Mouse (Mus musculus): ENCODE results near the gene Ap3d1. TPM values are rescaled to one million over a fixed set of nuclear protein-coding genes. Genes with fewer than 3 reads are reported as not detected.

Ap3d1 gene
- polyA plus RNA-seq, 1 experiment from 2014 or later = 102 TPM

DNA sequence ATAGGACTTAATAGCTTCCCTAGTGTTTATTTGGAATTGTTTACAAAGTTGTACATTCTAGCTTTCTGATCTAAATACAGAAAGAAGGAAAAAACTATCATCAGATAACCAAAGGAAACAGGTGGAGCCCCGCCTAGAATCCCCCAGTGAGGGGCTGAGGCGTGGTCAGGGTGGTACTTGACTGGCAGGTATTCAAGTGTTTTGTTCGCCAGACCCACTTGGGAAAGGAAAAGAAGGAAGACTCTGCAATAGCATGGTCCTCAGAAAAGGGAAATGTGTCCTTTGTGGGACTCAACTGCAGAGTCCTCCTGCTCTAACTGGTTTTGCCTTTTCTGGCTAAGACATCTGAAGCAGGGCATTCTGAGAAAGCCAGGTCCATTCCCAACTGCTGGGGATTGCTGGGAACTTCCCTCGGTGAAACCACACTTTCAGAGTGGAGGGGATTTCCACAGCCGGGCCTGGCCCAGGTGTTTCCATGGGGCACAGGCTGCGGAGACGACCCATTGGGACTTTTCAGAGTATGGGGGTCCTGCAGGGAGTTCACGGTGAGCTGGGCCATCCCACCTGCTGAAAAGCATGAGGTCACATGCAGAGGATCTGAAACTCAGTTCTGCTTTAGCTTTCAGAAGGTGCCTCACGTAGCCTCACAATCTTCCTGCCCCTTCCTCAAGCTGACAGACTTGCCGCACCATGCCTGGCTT, 46.1 kb downstream of the Ap3d1 start:
- Histone ChIP-seq H3K36me3 (ENCODE audit: control insufficient read depth, insufficient read depth, low read length) (no peaks in the 10 kb centered on the region), H3K9me3 (ENCODE audit: control insufficient read depth, low read length) (no peaks in the 10 kb centered on the region), H3K4me1 (ENCODE audit: control insufficient read depth, insufficient read depth, low read depth, low read length) (peaks cover 25% of the 10 kb centered on the region), H3K9ac (ENCODE audit: low read depth, low read length) (no peak overlapping the region), H3K4me3 (ENCODE audit: low read length) (no peak overlapping the region), H3K4me2 (ENCODE audit: low read length) (no peak overlapping the region), H3K27me3 (replicated peaks; ENCODE audit: control insufficient read depth, insufficient read depth, low read length) (no peaks in the 10 kb centered on the region), H3K27ac (ENCODE audit: low read depth, low read length) (0 out of 2 replicates have a peak overlapping the region, but pooled peaks have one; percentile 3)
- ATAC-seq = no peak
- WGBS = 79% methylated on average over 10 of the region's 10 CpGs

DNA sequence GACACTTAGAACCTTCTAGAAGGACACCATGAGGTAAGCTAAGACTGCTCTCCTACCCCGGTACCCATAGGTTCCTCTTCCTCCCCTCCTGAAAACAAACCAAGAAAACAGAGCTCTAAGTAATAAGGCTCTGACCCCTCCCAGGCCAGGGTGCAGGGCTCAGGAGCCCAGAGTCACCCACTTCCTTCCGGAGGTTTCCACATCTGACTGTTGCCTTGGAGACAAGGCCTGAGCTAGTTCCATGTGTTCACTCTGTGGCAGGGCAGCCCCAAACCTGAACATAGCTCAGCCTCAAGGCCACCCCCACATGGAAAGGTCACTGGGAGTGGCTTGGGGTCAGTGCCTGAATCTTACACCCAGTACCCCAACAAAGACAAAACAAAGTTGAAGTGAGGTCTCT, 46.9 kb downstream of the Ap3d1 start:
- no peaks in the 10 kb centered on the region for H3K9me3 ChIP-seq (ENCODE audit: control insufficient read depth, low read length)
- H3K4me2 ChIP-seq (ENCODE audit: low read length) = no peak overlapping the region
- H3K27me3 ChIP-seq (replicated peaks; ENCODE audit: control insufficient read depth, insufficient read depth, low read length) = no peaks in the 10 kb centered on the region
- peaks cover 2% of the 10 kb centered on the region for H3K36me3 ChIP-seq (ENCODE audit: control insufficient read depth, insufficient read depth, low read length)
- WGBS = 83% methylated on average over 2 of the region's 2 CpGs
- peaks cover 18% of the 10 kb centered on the region for H3K4me1 ChIP-seq (ENCODE audit: control insufficient read depth, insufficient read depth, low read depth, low read length)
- no peak overlapping the region for H3K27ac ChIP-seq (ENCODE audit: low read depth, low read length)
- no peak overlapping the region for H3K9ac ChIP-seq (ENCODE audit: low read depth, low read length)
- no peak for ATAC-seq
- H3K4me3 ChIP-seq (ENCODE audit: low read length) = no peak overlapping the region

DNA sequence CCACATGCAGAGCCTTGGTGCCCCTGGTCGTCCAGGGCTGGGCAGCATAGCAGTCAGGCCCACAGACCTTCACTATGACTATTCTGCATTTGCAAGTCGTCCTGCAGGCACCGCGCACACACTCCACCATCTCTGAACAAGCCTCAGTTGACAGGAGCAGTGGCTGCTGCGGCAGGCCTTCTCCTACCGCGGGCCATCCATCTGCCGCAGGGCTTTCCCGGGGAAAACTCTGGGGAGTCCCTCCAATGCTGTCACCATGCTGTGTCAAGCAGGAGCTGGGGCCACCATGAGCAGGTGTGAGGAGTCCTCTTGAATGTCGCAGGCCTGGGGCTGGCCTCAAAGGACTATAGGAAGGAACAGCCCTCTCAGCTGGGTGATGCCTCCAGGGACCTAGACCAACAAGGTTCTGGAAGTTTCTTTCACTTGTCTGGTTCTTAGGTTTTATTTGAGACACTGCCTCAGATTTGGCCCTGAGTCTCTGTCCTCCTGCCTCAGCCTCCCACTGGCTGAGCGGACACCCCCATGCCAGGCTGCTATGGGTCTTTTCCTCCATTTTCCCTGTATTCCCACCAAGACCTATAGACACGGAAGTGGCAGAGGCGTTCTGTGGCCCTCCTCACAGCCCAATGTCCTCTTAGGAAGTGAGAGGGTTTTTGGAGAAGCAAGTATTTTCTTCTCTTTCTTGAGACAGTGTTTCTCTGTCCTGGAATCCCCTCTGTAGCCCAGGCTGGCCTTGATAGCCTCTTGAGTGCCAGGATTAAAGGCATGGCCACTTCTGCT, 47.7 kb downstream of the Ap3d1 start:
- Histone ChIP-seq H3K27ac (ENCODE audit: low read depth, low read length) (no peak overlapping the region), H3K9me3 (ENCODE audit: control insufficient read depth, low read length) (no peaks in the 10 kb centered on the region), H3K9ac (ENCODE audit: low read depth, low read length) (peak overlapping the region; percentile 22; the same call in 1 of the 2 replicates), H3K36me3 (ENCODE audit: control insufficient read depth, insufficient read depth, low read length) (peaks cover 11% of the 10 kb centered on the region), H3K4me3 (ENCODE audit: low read length) (no peak overlapping the region), H3K4me1 (ENCODE audit: control insufficient read depth, insufficient read depth, low read depth, low read length) (peaks cover 13% of the 10 kb centered on the region), H3K27me3 (replicated peaks; ENCODE audit: control insufficient read depth, insufficient read depth, low read length) (no peaks in the 10 kb centered on the region), H3K4me2 (ENCODE audit: low read length) (no peak overlapping the region)
- no peak for ATAC-seq
- WGBS = 85% methylated on average over 13 of the region's 13 CpGs

DNA sequence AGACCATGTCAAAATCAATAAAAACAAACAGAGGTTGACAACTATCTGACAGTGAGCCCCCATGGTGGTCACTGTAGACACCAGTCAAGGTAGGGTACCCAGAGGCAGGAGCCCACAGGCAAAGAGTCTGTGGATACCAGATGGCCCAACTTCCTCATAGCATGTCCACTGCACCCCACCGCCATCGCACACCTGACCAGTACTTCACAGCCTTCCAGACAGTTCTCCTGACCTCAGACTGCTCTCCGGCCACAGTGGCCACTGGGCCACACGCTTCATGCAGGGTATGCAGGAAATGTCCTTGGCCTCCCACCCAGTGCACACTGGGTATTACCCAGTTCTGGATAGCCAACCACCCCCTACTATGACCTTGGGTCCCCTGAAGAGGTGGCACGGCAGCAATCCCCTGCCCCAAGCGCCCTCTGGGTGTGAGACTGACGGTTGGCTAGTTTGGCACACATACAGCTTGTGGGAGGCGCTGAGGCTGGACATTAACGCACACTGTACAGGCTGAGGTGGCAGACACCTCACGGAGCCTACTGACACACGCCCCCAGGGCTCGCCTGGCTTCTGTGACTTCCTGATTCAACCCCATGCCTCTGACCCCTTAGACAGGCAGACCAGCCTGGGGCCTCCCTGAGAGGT, 48.5 kb downstream of the Ap3d1 start:
- no peak for ATAC-seq
- H3K9me3 ChIP-seq (ENCODE audit: control insufficient read depth, low read length) = no peaks in the 10 kb centered on the region
- no peak overlapping the region; the same call in 1 of the 2 replicates for H3K9ac ChIP-seq (ENCODE audit: low read depth, low read length)
- H3K27me3 ChIP-seq (replicated peaks; ENCODE audit: control insufficient read depth, insufficient read depth, low read length) = no peaks in the 10 kb centered on the region
- no peak overlapping the region for H3K4me3 ChIP-seq (ENCODE audit: low read length)
- H3K4me2 ChIP-seq (ENCODE audit: low read length) = no peak overlapping the region
- peaks cover 8% of the 10 kb centered on the region for H3K4me1 ChIP-seq (ENCODE audit: control insufficient read depth, insufficient read depth, low read depth, low read length)
- WGBS = 90% methylated on average over 12 of the region's 12 CpGs
- H3K36me3 ChIP-seq (ENCODE audit: control insufficient read depth, insufficient read depth, low read length) = peaks cover 16% of the 10 kb centered on the region
- H3K27ac ChIP-seq (ENCODE audit: low read depth, low read length) = no peak overlapping the region

DNA sequence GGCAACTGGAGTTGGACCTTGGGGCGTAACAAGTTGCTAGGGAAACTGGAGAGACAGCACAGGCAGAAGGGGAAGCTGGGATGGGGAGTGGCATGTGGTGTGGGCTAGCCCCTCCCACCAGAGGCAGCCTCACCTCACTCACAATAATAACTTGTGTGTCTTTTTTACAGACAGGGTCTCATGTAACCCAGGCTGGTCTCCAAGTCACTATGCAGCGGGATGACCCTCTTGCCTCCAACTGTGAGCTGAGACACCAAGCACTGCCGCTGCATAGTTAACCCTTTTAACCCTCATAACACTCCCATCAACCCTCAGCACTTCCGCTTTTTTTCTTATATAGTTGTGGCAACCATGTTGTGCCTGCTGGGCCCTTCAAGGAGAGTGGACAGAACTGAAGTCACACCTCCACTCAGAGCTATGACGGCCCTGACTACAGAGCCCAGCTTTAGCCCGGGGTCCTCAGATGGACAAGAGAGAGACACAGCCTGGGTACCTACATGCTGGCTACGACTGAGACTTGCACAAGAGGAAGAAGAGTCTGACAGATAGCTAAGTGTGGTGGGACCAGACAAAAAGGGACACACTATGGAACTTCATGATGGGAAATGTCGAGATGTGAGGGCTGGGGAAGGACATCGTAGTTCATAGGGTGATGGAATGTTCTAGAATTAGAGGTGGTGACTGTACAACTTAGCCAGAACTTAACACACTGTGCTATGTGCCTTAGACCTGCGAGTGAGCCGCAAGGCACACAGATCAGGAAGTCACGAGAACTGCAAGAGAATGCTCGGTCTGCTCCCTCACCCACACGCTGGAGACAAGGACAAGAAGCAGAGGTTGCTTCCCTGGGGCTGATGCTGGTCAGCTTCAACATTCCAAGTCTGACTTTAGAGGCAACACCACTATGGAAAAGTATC, 49.6 kb downstream of the Ap3d1 start:
- peaks cover 19% of the 10 kb centered on the region for H3K36me3 ChIP-seq (ENCODE audit: control insufficient read depth, insufficient read depth, low read length)
- no peak overlapping the region for H3K27ac ChIP-seq (ENCODE audit: low read depth, low read length)
- no peak overlapping the region for H3K4me3 ChIP-seq (ENCODE audit: low read length)
- H3K4me2 ChIP-seq (ENCODE audit: low read length) = no peak overlapping the region
- no peak for ATAC-seq
- no peak overlapping the region for H3K9ac ChIP-seq (ENCODE audit: low read depth, low read length)
- H3K9me3 ChIP-seq (ENCODE audit: control insufficient read depth, low read length) = no peaks in the 10 kb centered on the region
- H3K4me1 ChIP-seq (ENCODE audit: control insufficient read depth, insufficient read depth, low read depth, low read length) = peaks cover 3% of the 10 kb centered on the region; the same call in 1 of the 2 replicates
- WGBS = 82% methylated on average over 14 of the region's 14 CpGs
- H3K27me3 ChIP-seq (replicated peaks; ENCODE audit: control insufficient read depth, insufficient read depth, low read length) = no peaks in the 10 kb centered on the region

DNA sequence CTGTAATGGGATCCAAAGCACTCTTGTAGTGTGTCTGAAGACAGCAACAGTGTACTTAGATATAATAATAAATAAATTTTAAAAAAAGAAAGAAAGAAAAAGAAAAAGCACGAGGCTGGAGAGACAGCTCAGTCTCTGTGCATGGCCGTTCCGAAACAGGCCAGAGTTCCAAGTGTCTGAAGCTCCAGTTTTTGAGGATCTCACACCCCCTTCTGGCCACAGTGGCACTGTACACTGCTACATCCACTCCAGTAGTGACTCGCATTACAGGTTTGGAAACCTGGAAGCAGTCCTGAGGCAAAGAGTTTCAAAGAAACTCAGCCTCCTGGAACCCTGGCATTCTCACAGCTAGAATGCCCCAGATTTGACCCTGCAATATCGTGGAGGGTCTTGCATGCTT, 54.2 kb downstream of the Ap3d1 start:
- H3K27ac ChIP-seq (ENCODE audit: low read depth, low read length) = no peak overlapping the region
- no peak overlapping the region for H3K4me3 ChIP-seq (ENCODE audit: low read length)
- H3K4me1 ChIP-seq (ENCODE audit: control insufficient read depth, insufficient read depth, low read depth, low read length) = no peaks in the 10 kb centered on the region
- no peak overlapping the region for H3K4me2 ChIP-seq (ENCODE audit: low read length)
- no peak overlapping the region for H3K9ac ChIP-seq (ENCODE audit: low read depth, low read length)
- peak; percentile 74; the same call in 1 of the 2 replicates for ATAC-seq
- H3K36me3 ChIP-seq (ENCODE audit: control insufficient read depth, insufficient read depth, low read length) = peaks cover 41% of the 10 kb centered on the region
- no peaks in the 10 kb centered on the region for H3K27me3 ChIP-seq (replicated peaks; ENCODE audit: control insufficient read depth, insufficient read depth, low read length)
- H3K9me3 ChIP-seq (ENCODE audit: control insufficient read depth, low read length) = no peaks in the 10 kb centered on the region
- WGBS = 44% methylated on average over 5 of the region's 5 CpGs

DNA sequence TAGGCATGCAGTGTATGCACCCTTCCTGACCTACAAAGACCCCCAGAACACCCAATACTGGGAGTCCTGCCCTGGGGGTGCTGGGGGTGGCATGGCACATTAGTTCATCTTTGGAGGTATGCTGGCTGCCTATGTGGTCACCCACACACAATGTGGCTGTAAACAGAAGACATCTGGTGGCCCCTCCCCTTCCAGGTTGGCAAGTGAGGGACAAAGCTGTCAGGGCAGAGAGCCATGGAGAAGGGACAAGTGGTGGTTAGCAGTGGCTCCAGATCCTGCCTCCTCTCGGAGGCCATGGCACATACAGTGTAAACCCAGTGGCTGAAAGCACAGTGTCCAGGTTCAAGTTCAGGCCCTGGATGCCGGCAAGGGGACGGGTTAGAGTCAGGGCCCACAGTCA, 55.4 kb downstream of the Ap3d1 start:
- Histone ChIP-seq H3K4me2 (ENCODE audit: low read length) (no peak overlapping the region), H3K4me3 (ENCODE audit: low read length) (no peak overlapping the region), H3K9me3 (ENCODE audit: control insufficient read depth, low read length) (no peaks in the 10 kb centered on the region), H3K9ac (ENCODE audit: low read depth, low read length) (no peak overlapping the region), H3K4me1 (ENCODE audit: control insufficient read depth, insufficient read depth, low read depth, low read length) (no peaks in the 10 kb centered on the region), H3K27me3 (replicated peaks; ENCODE audit: control insufficient read depth, insufficient read depth, low read length) (no peaks in the 10 kb centered on the region), H3K27ac (ENCODE audit: low read depth, low read length) (no peak overlapping the region), H3K36me3 (ENCODE audit: control insufficient read depth, insufficient read depth, low read length) (peaks cover 41% of the 10 kb centered on the region)
- WGBS = 97% methylated on average over 3 of the region's 3 CpGs
- ATAC-seq = no peak

DNA sequence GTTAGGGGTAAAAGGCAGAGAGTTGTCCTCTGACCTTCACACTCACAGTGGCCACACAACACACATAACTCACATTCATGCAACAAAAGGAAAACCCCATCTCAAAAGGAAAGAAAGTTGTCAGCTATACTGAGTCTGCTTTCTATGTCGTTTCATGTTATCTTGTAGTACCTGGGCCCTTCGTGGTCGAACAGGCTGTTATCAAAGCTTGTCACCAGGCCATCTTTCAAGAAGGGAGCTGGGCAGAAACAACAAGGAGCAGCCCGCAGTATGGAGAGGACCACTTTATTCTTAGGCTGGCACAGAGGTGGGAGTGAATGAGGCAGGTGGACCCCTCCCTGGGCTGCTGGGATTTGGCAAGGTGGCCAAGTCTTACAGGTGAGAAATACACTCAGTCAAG, 57.1 kb downstream of the Ap3d1 start:
- H3K9me3 ChIP-seq (ENCODE audit: control insufficient read depth, low read length) = no peaks in the 10 kb centered on the region
- 82% methylated on average over 4 of the region's 4 CpGs for WGBS
- peaks cover 36% of the 10 kb centered on the region for H3K36me3 ChIP-seq (ENCODE audit: control insufficient read depth, insufficient read depth, low read length)
- no peak for ATAC-seq
- no peak overlapping the region for H3K9ac ChIP-seq (ENCODE audit: low read depth, low read length)
- H3K27ac ChIP-seq (ENCODE audit: low read depth, low read length) = no peak overlapping the region
- H3K27me3 ChIP-seq (replicated peaks; ENCODE audit: control insufficient read depth, insufficient read depth, low read length) = no peaks in the 10 kb centered on the region
- H3K4me2 ChIP-seq (ENCODE audit: low read length) = no peak overlapping the region
- no peak overlapping the region for H3K4me3 ChIP-seq (ENCODE audit: low read length)
- H3K4me1 ChIP-seq (ENCODE audit: control insufficient read depth, insufficient read depth, low read depth, low read length) = no peaks in the 10 kb centered on the region
